Mouse (Mus musculus): ENCODE results near the gene Bclaf3. TPM values are rescaled to one million over a fixed set of nuclear protein-coding genes. Genes with fewer than 3 reads are reported as not detected.
"Not testable (repeated sequence)": the region's sequence is repeated elsewhere in the genome, so short reads cannot be mapped to it uniquely, and the experiment has no call there.

Bclaf3 gene
- 1 to 10 TPM; 2.2 to 2.7 TPM for total RNA-seq (2021)
- long read RNA-seq, experiment 1, partial matches to known transcripts = 0 of 1 reads
- long read RNA-seq, experiment 1, other reads (novel, unspliced or antisense) = 1 of 1 reads
- long read RNA-seq, experiment 2, partial matches to known transcripts = 0 of 1 reads
- long read RNA-seq, experiment 2, other reads (novel, unspliced or antisense) = 1 of 1 reads

- Histone ChIP-seq H3K27ac (no peak within 1 kb of the TSS), H3K4me3 (no peak within 1 kb of the TSS)
- DNase-seq = no peak
- no peak for TF ChIP-seq CTCF (IDR thresholded peaks at IDR 0.05)
- intact Hi-C loops (cut with DNase I) = no loop called here
Measured at GRCm38 (mm10) chrX:159526388-159526787, at the start of gene Bclaf3. Gene Bclaf3 (plus strand): TSS chrX:159526688.

- intact Hi-C loops (cut with DNase I) = loop anchor here (10.0 kb wide), 1 partner anchor 56 kb away; no protein-coding TSS in a partner anchor
- not testable (repeated sequence) for H3K4me3 ChIP-seq, DNase-seq, H3K27ac ChIP-seq
Measured at GRCm38 (mm10) chrX:159478243-159478940, 48.1 kb upstream of the Bclaf3 start.

- H3K27ac ChIP-seq = no peak overlapping the region
- TF ChIP-seq CTCF (IDR thresholded peaks at IDR 0.05) = 0 out of 2 replicates have a peak, but pooled peaks have one; percentile 5
- intact Hi-C loops (cut with DNase I) = no loop called here
- H3K4me3 ChIP-seq = no peak overlapping the region
- DNase-seq = no peak
Measured at GRCm38 (mm10) chrX:159484247-159484646, 42.2 kb upstream of the Bclaf3 start.

GRCm38 (mm10) chrX:159503181-159503580, 23.3 kb upstream of the Bclaf3 start:
- intact Hi-C loops (cut with DNase I) = no loop called here
- no peak for TF ChIP-seq CTCF (IDR thresholded peaks at IDR 0.05)
- no peak for DNase-seq
- Histone ChIP-seq H3K4me3 (no peak overlapping the region), H3K27ac (no peak overlapping the region)

GRCm38 (mm10) chrX:159508331-159509036, 18.0 kb upstream of the Bclaf3 start:
- intact Hi-C loops (cut with DNase I) = no loop called here
- no peak for DNase-seq
- Histone ChIP-seq H3K27ac (no peak overlapping the region), H3K4me3 (no peak overlapping the region)
- no peak for TF ChIP-seq CTCF (IDR thresholded peaks at IDR 0.05)

- intact Hi-C loops (cut with DNase I) = no loop called here
- DNase-seq = no peak
- no peak overlapping the region for H3K4me3 ChIP-seq
- no peak overlapping the region for H3K27ac ChIP-seq
- TF ChIP-seq CTCF (IDR thresholded peaks at IDR 0.05) = no peak
Measured at GRCm38 (mm10) chrX:159509042-159509441, 17.4 kb upstream of the Bclaf3 start.

- Histone ChIP-seq H3K4me3 (peak overlapping the region; percentile 29), H3K27ac (no peak overlapping the region)
- no peak for DNase-seq
- intact Hi-C loops (cut with DNase I) = no loop called here
- no peak for TF ChIP-seq CTCF (IDR thresholded peaks at IDR 0.05)
Measured at GRCm38 (mm10) chrX:159509847-159510715, 16.4 kb upstream of the Bclaf3 start.

GRCm38 (mm10) chrX:159510716-159511051, 15.8 kb upstream of the Bclaf3 start:
- Histone ChIP-seq H3K4me3 (peak overlapping the region; percentile 29), H3K27ac (no peak overlapping the region)
- no peak for TF ChIP-seq CTCF (IDR thresholded peaks at IDR 0.05)
- intact Hi-C loops (cut with DNase I) = no loop called here
- DNase-seq = peak; percentile 18

- no peak for TF ChIP-seq CTCF (IDR thresholded peaks at IDR 0.05)
- H3K27ac ChIP-seq = no peak overlapping the region
- intact Hi-C loops (cut with DNase I) = no loop called here
- no peak overlapping the region for H3K4me3 ChIP-seq
- DNase-seq = no peak
Measured at GRCm38 (mm10) chrX:159515599-159515998, 10.9 kb upstream of the Bclaf3 start.

GRCm38 (mm10) chrX:159521780-159522179, 4.7 kb upstream of the Bclaf3 start:
- Histone ChIP-seq H3K27ac (no peak overlapping the region), H3K4me3 (no peak overlapping the region)
- intact Hi-C loops (cut with DNase I) = no loop called here
- no peak for TF ChIP-seq CTCF (IDR thresholded peaks at IDR 0.05)
- DNase-seq = no peak

- no peak overlapping the region for H3K4me3 ChIP-seq
- no peak for DNase-seq
- H3K27ac ChIP-seq = no peak overlapping the region
- no peak for TF ChIP-seq CTCF (IDR thresholded peaks at IDR 0.05)
- intact Hi-C loops (cut with DNase I) = no loop called here
Measured at GRCm38 (mm10) chrX:159522651-159523050, 3.8 kb upstream of the Bclaf3 start.

- intact Hi-C loops (cut with DNase I) = loop anchor here (2.0 to 10.0 kb wide), 4 partner anchors 58 to 430 kb away; partner anchors contain the start of gene Sh3kbp1
- peak; percentile 98 for DNase-seq
- TF ChIP-seq CTCF (IDR thresholded peaks at IDR 0.05) = peak; percentile 94
- Histone ChIP-seq H3K4me3 (peak overlapping the region; percentile 88), H3K27ac (peak overlapping the region; percentile 87)
Measured at GRCm38 (mm10) chrX:159532427-159532810, 5.9 kb downstream of the Bclaf3 start.
